Mouse (Mus musculus): ENCODE data around the gene Olfr159.

DNA sequence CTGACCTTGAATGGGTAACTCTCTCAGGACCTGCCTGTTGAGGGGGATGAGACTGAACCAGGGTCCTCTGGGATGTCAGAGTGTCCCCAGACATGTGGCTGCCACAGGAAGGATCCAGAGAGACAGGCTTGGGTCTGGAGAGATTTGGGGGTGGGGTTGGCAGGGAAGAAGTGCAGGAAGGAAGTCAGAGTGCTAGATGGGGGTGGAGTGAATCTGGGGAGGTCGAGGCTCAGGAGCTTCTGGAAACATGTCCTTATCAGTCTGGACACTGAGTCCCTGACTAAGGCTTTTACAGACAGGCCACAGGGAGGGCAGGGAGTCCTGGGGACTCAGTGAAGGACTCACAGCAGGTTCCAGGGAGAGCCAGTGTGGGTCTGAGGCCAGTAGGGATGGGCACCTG is 38.6 kb downstream of the Olfr159 start:
- TF ChIP-seq USF1 (IDR thresholded peaks at IDR 0.05; ENCODE audit: low read depth, low read length) (no peak), TCF12 (IDR thresholded peaks at IDR 0.05; ENCODE audit: low read depth, low read length) (no peak), MEF2A (IDR thresholded peaks at IDR 0.05; ENCODE audit: extremely low read depth, insufficient replicate concordance, low read depth, low read length, poor library complexity, severe bottlenecking) (no peak)

Data from MEL (cell line).